Mouse (Mus musculus) midbrain, embryonic 15.5 days (tissue): ENCODE results near the gene Nrap. TPM values are rescaled to one million over a fixed set of nuclear protein-coding genes. Genes with fewer than 3 reads are reported as not detected.

Source experiments
- ATAC-seq: fragments of 200-750 bp; cut with Nextera tagmentation; replicated peaks from 2 replicates; pipeline ENCODE4 v1.8.0; 2017; ENCODE audit warnings: moderate TSS enrichment
- H3K27ac ChIP-seq: fragments of 300-500 bp; sonication (generic); 2 replicates; pipeline ENCODE4 v1.5.1; 2015; ENCODE audit warnings: mild to moderate bottlenecking, inconsistent platforms
- H3K27me3 ChIP-seq: fragments of 300-500 bp; sonication (generic); replicated peaks from 2 replicates; pipeline ENCODE4 v1.6.1; 2015; ENCODE audit warnings: inconsistent platforms
- H3K36me3 ChIP-seq: fragments of 300-500 bp; sonication (generic); replicated peaks from 2 replicates; pipeline ENCODE4 v1.6.1; 2015; ENCODE audit warnings: inconsistent platforms
- H3K4me1 ChIP-seq: fragments of 300-500 bp; sonication (generic); 2 replicates; pipeline ENCODE4 v1.6.1; 2015; ENCODE audit warnings: inconsistent platforms
- H3K4me2 ChIP-seq: fragments of 300-500 bp; sonication (generic); 2 replicates; pipeline ENCODE4 v1.6.1; 2015; ENCODE audit warnings: inconsistent platforms, mild to moderate bottlenecking, moderate library complexity
- H3K4me3 ChIP-seq: fragments of 300-500 bp; sonication (generic); 2 replicates; pipeline ENCODE4 v1.5.1; 2015; ENCODE audit warnings: mild to moderate bottlenecking, inconsistent platforms
- H3K9ac ChIP-seq: fragments of 300-500 bp; sonication (generic); 2 replicates; pipeline ENCODE4 v1.6.1; 2015; ENCODE audit warnings: mild to moderate bottlenecking, inconsistent platforms
- H3K9me3 ChIP-seq: fragments of 300-500 bp; sonication (generic); 2 replicates; pipeline ENCODE4 v1.6.1; 2016; ENCODE audit warnings: inconsistent platforms
- WGBS: fragments of 180-500 bp; shearing (Covaris S2); methylation state at CpG from one replicate; pipeline ENCODE4 v1.1.7; 2015; ENCODE audit warnings: mixed read lengths; 5-methylcytosine and 5-hydroxymethylcytosine counted together
- polyA plus RNA-seq: library from polyadenylated mRNA; unstranded; fragments of >200 nt; fragmentation: Nextera tagmentation; extraction: Ambion mirVana; gene quantifications from 2 replicates; pipeline ENCODE4 v1.2.1, GENCODE M21; 2015

Gene Nrap
- polyA plus RNA-seq, 1 experiment from 2014 or later, result 0.49 TPM

DNA sequence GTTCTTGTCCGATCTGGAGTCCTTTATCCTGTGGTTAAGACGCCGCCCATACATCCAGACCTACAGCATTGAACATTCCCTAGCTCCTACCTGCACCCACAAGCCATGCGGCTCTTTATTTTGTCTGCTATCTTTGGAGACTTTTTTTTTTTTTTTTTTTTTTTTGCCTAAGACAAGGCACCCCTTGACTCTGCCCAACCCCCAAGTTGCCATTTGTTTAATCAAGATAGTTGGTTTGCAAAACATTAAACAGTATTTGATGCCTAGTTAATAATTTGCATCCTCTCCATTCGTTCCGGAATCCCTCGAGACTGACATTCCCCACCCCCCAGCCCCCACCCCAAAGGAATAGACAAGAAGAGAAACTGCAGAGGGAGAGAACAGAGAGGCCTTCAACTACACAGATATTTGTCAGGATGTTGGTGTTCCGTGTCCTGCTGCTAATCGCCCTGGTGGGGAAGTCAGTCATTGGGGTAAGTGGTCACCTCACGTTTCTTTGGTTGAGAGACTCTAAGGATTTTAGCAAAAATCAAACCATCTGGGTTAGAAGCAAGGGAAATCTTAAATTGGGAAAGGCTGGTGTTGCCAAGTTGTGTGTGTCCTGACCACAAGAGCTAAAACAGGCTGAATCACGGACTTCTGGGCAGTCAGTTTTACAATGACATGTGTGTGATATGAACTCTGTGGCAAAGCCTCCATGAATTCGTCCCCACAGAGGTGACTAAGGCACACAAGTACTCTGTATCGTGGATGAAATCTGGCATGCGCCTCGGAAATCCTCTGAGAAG is 102.1 kb downstream of the Nrap start:
- no peak overlapping the region for H3K9ac ChIP-seq
- whole genome bisulfite sequencing, result 85% methylated on average over 15 of the region's 15 CpGs
- H3K4me3 ChIP-seq, result no peak overlapping the region
- peaks cover 21% of the 10 kb centered on the region; the same call in 1 of the 2 replicates for H3K4me1 ChIP-seq
- no peak overlapping the region for H3K4me2 ChIP-seq
- H3K27ac ChIP-seq, result no peak overlapping the region
- ATAC-seq, result no peak
- no peaks in the 10 kb centered on the region for H3K36me3 ChIP-seq
- no peaks in the 10 kb centered on the region for H3K27me3 ChIP-seq
- no peaks in the 10 kb centered on the region for H3K9me3 ChIP-seq

DNA sequence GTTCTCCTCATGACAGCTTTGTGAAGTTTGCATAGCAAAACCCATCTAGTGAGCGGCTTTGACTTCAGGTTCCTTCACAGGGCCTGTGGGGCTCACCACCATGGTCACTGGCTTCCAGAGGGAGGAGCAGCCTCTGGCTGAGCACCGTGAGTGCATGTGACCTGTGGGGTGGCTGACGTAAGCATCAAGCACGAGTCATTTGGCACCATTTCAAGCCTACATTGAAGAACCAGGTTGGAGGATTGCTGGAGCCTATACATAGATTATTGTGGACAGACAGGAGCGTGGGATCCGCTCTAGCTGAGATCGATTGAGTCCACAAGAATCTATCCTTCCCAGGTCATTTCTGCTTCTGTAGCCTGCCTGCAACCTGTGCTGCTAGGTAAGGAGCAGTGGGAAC is 103.0 kb downstream of the Nrap start, which contains the start of gene Habp2:
TSS of gene Habp2 (plus strand) at position 272 of the 400 bp plus-strand sequence.
- Histone ChIP-seq H3K9me3 (no peaks in the 10 kb centered on the region), H3K9ac (no peak within 1 kb of the TSS), H3K27ac (no peak within 1 kb of the TSS), H3K4me2 (no peak within 1 kb of the TSS), H3K27me3 (no peaks in the 10 kb centered on the region), H3K4me3 (no peak within 1 kb of the TSS), H3K4me1 (peaks cover 12% of the 10 kb centered on the region; the same call in 1 of the 2 replicates), H3K36me3 (no peaks in the 10 kb centered on the region)
- 88% methylated on average over 7 of the region's 7 CpGs for WGBS
- no peak for ATAC-seq

GRCm38 (mm10) chr19:56285222-56285621 is 104.6 kb downstream of the Nrap start:
- H3K4me1 ChIP-seq, result no peaks in the 10 kb centered on the region
- WGBS, result 85% methylated on average over 4 of the region's 4 CpGs
- no peaks in the 10 kb centered on the region for H3K36me3 ChIP-seq
- no peaks in the 10 kb centered on the region for H3K9me3 ChIP-seq
- no peak for ATAC-seq
- H3K27me3 ChIP-seq, result no peaks in the 10 kb centered on the region
- no peak overlapping the region for H3K9ac ChIP-seq
- H3K27ac ChIP-seq, result no peak overlapping the region
- no peak overlapping the region for H3K4me3 ChIP-seq
- H3K4me2 ChIP-seq, result no peak overlapping the region

DNA sequence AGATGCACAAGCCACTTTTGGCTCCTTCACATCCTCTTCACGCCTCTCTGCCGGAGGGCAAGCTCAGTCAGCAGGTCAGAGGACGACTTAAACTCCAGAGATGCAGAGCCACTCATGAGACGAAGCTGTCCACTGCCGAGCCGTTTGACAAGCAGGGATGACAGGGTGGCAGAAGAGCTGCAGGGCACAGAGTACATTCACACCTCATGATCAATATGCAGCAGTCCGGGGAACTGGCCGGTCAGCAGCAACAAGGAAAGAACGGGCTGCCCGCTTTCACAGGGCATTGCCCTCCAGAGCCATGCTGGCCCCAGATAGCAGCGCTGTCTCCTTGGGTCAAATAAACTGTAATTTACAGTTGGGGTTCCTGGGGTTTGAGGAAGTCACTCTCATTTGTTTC is 111.5 kb downstream of the Nrap start:
- H3K27ac ChIP-seq, result no peak overlapping the region
- H3K9me3 ChIP-seq, result no peaks in the 10 kb centered on the region
- WGBS, result 84% methylated on average over 11 of the region's 11 CpGs
- no peak overlapping the region for H3K9ac ChIP-seq
- no peak for ATAC-seq
- H3K4me3 ChIP-seq, result no peak overlapping the region
- no peak overlapping the region for H3K4me2 ChIP-seq
- no peaks in the 10 kb centered on the region for H3K27me3 ChIP-seq
- H3K4me1 ChIP-seq, result no peaks in the 10 kb centered on the region
- H3K36me3 ChIP-seq, result no peaks in the 10 kb centered on the region

GRCm38 (mm10) chr19:56277951-56278350 is 111.9 kb downstream of the Nrap start:
- H3K27me3 ChIP-seq, result no peaks in the 10 kb centered on the region
- no peaks in the 10 kb centered on the region for H3K4me1 ChIP-seq
- no peak overlapping the region for H3K27ac ChIP-seq
- 85% methylated on average over 4 of the region's 4 CpGs for WGBS
- no peak overlapping the region for H3K9ac ChIP-seq
- H3K9me3 ChIP-seq, result no peaks in the 10 kb centered on the region
- no peak overlapping the region for H3K4me2 ChIP-seq
- no peak overlapping the region for H3K4me3 ChIP-seq
- ATAC-seq, result no peak
- H3K36me3 ChIP-seq, result no peaks in the 10 kb centered on the region

- H3K36me3 ChIP-seq, result no peaks in the 10 kb centered on the region
- H3K4me2 ChIP-seq, result no peak overlapping the region
- no peaks in the 10 kb centered on the region for H3K27me3 ChIP-seq
- no peaks in the 10 kb centered on the region for H3K4me1 ChIP-seq
- 52% methylated on average over 3 of the region's 3 CpGs for WGBS
- no peak overlapping the region for H3K9ac ChIP-seq
- no peak for ATAC-seq
- H3K9me3 ChIP-seq, result no peaks in the 10 kb centered on the region
- H3K27ac ChIP-seq, result no peak overlapping the region
- H3K4me3 ChIP-seq, result no peak overlapping the region
These were observed 112.6 kb downstream of the Nrap start for GRCm38 (mm10) chr19:56277140-56277804.

DNA sequence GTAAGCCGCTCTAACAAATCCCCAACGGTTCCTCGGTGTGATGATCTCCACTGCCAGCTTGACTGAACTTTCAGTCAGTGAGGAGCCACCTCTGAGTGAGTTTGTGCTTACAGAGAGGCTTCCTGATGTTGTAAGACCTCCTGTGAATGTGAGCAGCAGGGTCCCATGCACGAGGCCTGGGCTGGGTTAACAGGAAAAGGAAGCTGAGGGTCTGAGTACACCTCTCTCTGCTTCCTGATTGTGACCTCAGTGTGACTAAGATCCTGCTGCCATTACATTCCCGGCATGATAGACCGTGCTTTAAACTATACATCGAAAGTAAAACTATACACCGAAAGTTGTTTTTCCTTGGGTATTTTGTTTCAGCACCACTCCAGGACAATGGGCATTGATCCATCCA is 117.8 kb downstream of the Nrap start:
- Histone ChIP-seq H3K9me3 (no peaks in the 10 kb centered on the region), H3K4me2 (no peak overlapping the region), H3K36me3 (no peaks in the 10 kb centered on the region), H3K27ac (no peak overlapping the region), H3K4me1 (no peaks in the 10 kb centered on the region), H3K4me3 (no peak overlapping the region), H3K9ac (no peak overlapping the region), H3K27me3 (no peaks in the 10 kb centered on the region)
- no peak for ATAC-seq
- WGBS, result 88% methylated on average over 8 of the region's 8 CpGs

Other genes starting within 250 kb of the Nrap start
- 0.10 and 0.20 TPM in 2 replicates for gene Habp2, start 102.9 kb downstream of the Nrap start, polyA plus RNA-seq
- gene Casp7, start 7.1 kb upstream of the Nrap start, polyA plus RNA-seq, result 22.0 and 23.5 TPM in 2 replicates
- 0.22 and 0.39 TPM in 2 replicates for gene Plekhs1, start 71.6 kb upstream of the Nrap start, polyA plus RNA-seq
- gene Dclre1a, start 158.2 kb upstream of the Nrap start, polyA plus RNA-seq, result 10.6 and 12.6 TPM in 2 replicates
- 9.6 and 10.7 TPM in 2 replicates for gene Nhlrc2, start 158.2 kb upstream of the Nrap start, polyA plus RNA-seq